Mouse (Mus musculus) embryonic facial prominence, embryonic 12.5 days (tissue): Measurements from ENCODE around the gene Wnt7a. TPM values are rescaled to one million over a fixed set of nuclear protein-coding genes. Genes with fewer than 3 reads are reported as not detected.

Experiments
- ATAC-seq: fragments of 200-750 bp; cut with Nextera tagmentation; 2 replicates; pipeline ENCODE4 v1.8.0; 2017; ENCODE audit not compliant: insufficient number of reproducible peaks, insufficient read depth, low FRiP score, low TSS enrichment
- H3K27ac ChIP-seq: fragments of 300-500 bp; sonication (generic); 2 replicates; pipeline ENCODE4 v1.5.1; 2016; ENCODE audit warnings: mild to moderate bottlenecking
- H3K27me3 ChIP-seq: fragments of 300-500 bp; sonication (generic); 2 replicates; pipeline ENCODE4 v1.6.1; 2016; ENCODE audit warnings: mild to moderate bottlenecking, moderate library complexity
- H3K36me3 ChIP-seq: fragments of 300-500 bp; sonication (generic); 2 replicates; pipeline ENCODE4 v1.6.1; 2016; ENCODE audit warnings: mild to moderate bottlenecking
- H3K4me1 ChIP-seq: fragments of 300-500 bp; sonication (generic); 2 replicates; pipeline ENCODE4 v1.6.1; 2016
- H3K4me2 ChIP-seq: fragments of 300-500 bp; sonication (generic); replicated peaks from 2 replicates; pipeline ENCODE4 v1.6.1; 2016; ENCODE audit warnings: mild to moderate bottlenecking, moderate library complexity
- H3K4me3 ChIP-seq: fragments of 300-500 bp; sonication (generic); 2 replicates; pipeline ENCODE4 v1.5.1; 2016; ENCODE audit warnings: mild to moderate bottlenecking
- H3K9ac ChIP-seq: fragments of 300-500 bp; sonication (generic); 2 replicates; pipeline ENCODE4 v1.6.1; 2016; ENCODE audit warnings: mild to moderate bottlenecking, moderate library complexity
- H3K9me3 ChIP-seq: fragments of 300-500 bp; sonication (generic); 2 replicates; pipeline ENCODE4 v1.6.1; 2016; ENCODE audit warnings: mild to moderate bottlenecking, moderate library complexity
- WGBS: fragments of 180-500 bp; shearing (Covaris S2); methylation state at CpG from one replicate; pipeline ENCODE4 v1.1.7; 2016; 5-methylcytosine and 5-hydroxymethylcytosine counted together
- polyA plus RNA-seq: library from polyadenylated mRNA; unstranded; fragments of >200 nt; fragmentation: Nextera tagmentation; extraction: Ambion mirVana; gene quantifications from 2 replicates; pipeline ENCODE4 v1.2.1, GENCODE M21; 2016

Wnt7a gene
- polyA plus RNA-seq, 1 experiment from 2014 or later: 1.6 TPM

DNA sequence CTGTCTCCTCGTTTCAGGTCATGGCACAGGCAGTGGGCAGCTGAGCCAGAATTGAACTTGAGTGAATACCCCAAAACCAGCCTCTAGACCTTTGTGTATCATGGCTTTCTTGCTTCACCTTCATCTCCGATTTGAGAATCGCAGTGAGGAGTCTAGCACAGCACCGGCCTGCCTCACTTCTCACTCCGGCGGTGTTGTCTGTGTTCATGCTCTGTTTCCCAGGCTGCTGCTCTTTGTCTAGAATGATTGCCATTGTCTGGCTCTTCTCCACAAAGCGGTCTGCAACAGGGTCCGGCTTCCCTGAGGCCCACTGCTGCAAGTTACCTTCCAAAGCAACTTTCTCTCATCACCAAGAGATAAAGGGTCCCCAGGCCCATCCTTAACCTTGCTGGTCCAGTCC, 79.3 kb downstream of the Wnt7a start:
- no peak for ATAC-seq
- no peaks in the 10 kb centered on the region for H3K9me3 ChIP-seq
- no peaks in the 10 kb centered on the region for H3K27me3 ChIP-seq
- no peaks in the 10 kb centered on the region for H3K36me3 ChIP-seq
- 0 out of 2 replicates have a peak, but pooled peaks cover 4% of the 10 kb centered on the region for H3K4me1 ChIP-seq
- 91% methylated on average over 8 of the region's 8 CpGs for WGBS
- no peak overlapping the region for H3K27ac ChIP-seq
- no peak overlapping the region for H3K9ac ChIP-seq
- no peak overlapping the region for H3K4me3 ChIP-seq
- H3K4me2 ChIP-seq: no peak overlapping the region

DNA sequence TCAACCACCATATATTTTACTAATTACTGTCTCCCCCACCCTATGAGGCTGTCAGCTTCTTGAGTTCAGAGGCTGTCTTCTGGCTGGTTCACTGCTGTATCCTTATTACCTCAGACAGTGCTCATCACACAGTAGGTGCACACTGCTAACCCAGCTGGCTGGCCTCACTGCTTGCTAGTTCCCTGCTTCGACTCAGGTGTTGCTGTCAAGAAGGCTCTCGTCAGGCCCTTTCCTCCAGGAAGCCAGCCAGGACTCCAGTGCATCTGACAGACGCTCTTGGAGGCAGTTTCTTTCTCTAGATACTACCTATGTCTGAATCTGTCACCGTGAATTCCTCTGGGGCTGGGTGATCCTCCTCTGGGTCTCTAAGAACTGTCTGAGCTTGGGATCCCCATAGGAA, 85.6 kb downstream of the Wnt7a start:
- no peak overlapping the region for H3K4me3 ChIP-seq
- ATAC-seq: no peak
- H3K9ac ChIP-seq: no peak overlapping the region
- no peaks in the 10 kb centered on the region for H3K9me3 ChIP-seq
- WGBS: 83% methylated on average over 4 of the region's 4 CpGs
- H3K4me1 ChIP-seq: no peaks in the 10 kb centered on the region
- H3K4me2 ChIP-seq: no peak overlapping the region
- no peak overlapping the region for H3K27ac ChIP-seq
- no peaks in the 10 kb centered on the region for H3K36me3 ChIP-seq
- 0 out of 2 replicates have a peak, but pooled peaks cover 3% of the 10 kb centered on the region for H3K27me3 ChIP-seq

GRCm38 (mm10) chr6:91324752-91325151, 86.4 kb downstream of the Wnt7a start:
- Histone ChIP-seq H3K4me2 (no peak overlapping the region), H3K27me3 (0 out of 2 replicates have a peak, but pooled peaks cover 3% of the 10 kb centered on the region), H3K36me3 (no peaks in the 10 kb centered on the region), H3K4me1 (no peaks in the 10 kb centered on the region), H3K9ac (no peak overlapping the region), H3K27ac (no peak overlapping the region), H3K4me3 (no peak overlapping the region), H3K9me3 (no peaks in the 10 kb centered on the region)
- no peak for ATAC-seq
- 60% methylated on average over 11 of the region's 11 CpGs for WGBS

- 86% methylated on average over 9 of the region's 9 CpGs for WGBS
- H3K4me1 ChIP-seq: no peaks in the 10 kb centered on the region
- no peaks in the 10 kb centered on the region for H3K36me3 ChIP-seq
- H3K4me2 ChIP-seq: no peak overlapping the region
- peaks cover 3% of the 10 kb centered on the region; the same call in 1 of the 2 replicates for H3K9me3 ChIP-seq
- no peak overlapping the region for H3K27ac ChIP-seq
- H3K27me3 ChIP-seq: 0 out of 2 replicates have a peak, but pooled peaks cover 3% of the 10 kb centered on the region
- no peak overlapping the region for H3K4me3 ChIP-seq
- no peak for ATAC-seq
- no peak overlapping the region for H3K9ac ChIP-seq
Measured at GRCm38 (mm10) chr6:91322001-91322772, 89.0 kb downstream of the Wnt7a start.

Other genes with a start within 250 kb of the Wnt7a start
- 179 and 200 TPM in 2 replicates for gene Fbln2, start 198.9 kb downstream of the Wnt7a start, polyA plus RNA-seq
- 21.1 and 21.5 TPM in 2 replicates for gene Chchd4, start 62.2 kb upstream of the Wnt7a start, polyA plus RNA-seq
- gene Tmem43, start 62.3 kb upstream of the Wnt7a start, polyA plus RNA-seq: 62.2 and 63.0 TPM in 2 replicates
- 24.5 and 24.8 TPM in 2 replicates for gene Xpc, start 104.5 kb upstream of the Wnt7a start, polyA plus RNA-seq
- 277 and 283 TPM in 2 replicates for gene Lsm3, start 104.6 kb upstream of the Wnt7a start, polyA plus RNA-seq